Mouse (Mus musculus) CH12.LX (cell line): Measurements from ENCODE around the gene Per1.
A peak's percentile ranks its signal among the peaks of the same experiment; 100 is the strongest.

Source experiments
- CTCF ChIP-seq, 2 experiments: IDR thresholded peaks in 1 of 2; conservative IDR thresholded peaks in 1 of 2; 2 replicates each; pipeline ENCODE4 v1.5.1; 2011 to 2012; ENCODE audit warnings: low read depth in 2 of 2, low read length in 2 of 2, improper control_type of control experiment in 1 of 2, inconsistent platforms in 1 of 2, mild to moderate bottlenecking in 1 of 2, moderate library complexity in 1 of 2
- EP300 ChIP-seq: IDR thresholded peaks from 2 replicates; pipeline ENCODE4 v1.6.1; 2011; ENCODE audit warnings: low read length, improper control_type of control experiment
- HCFC1 ChIP-seq: IDR thresholded peaks from 2 replicates; pipeline ENCODE4 v1.6.1; 2012; ENCODE audit warnings: low read depth, mild to moderate bottlenecking, inconsistent platforms, low read length, improper control_type of control experiment
- JUN ChIP-seq: IDR thresholded peaks from 2 replicates; pipeline ENCODE4 v1.6.1; 2011; ENCODE audit warnings: low read depth, mild to moderate bottlenecking, low read length, improper control_type of control experiment, moderate library complexity; ENCODE audit not compliant: insufficient read depth
- NRF1 ChIP-seq: IDR thresholded peaks from 2 replicates; pipeline ENCODE4 v1.6.1; 2014; ENCODE audit warnings: low read depth, mild to moderate bottlenecking, inconsistent platforms, low read length, improper control_type of control experiment, moderate library complexity
- POLR2A ChIP-seq: IDR thresholded peaks from 2 replicates; pipeline ENCODE4 v1.6.1; 2011; ENCODE audit warnings: low read depth, mild to moderate bottlenecking, improper control_type of control experiment, low read length
- USF1 ChIP-seq: IDR thresholded peaks from 2 replicates; pipeline ENCODE4 v1.6.1; 2014; ENCODE audit warnings: low read depth, mild to moderate bottlenecking, inconsistent platforms, low read length, improper control_type of control experiment

- TF ChIP-seq USF1 (no peak), NRF1 (0 out of 2 replicates have a peak, but pooled peaks have one; percentile 25), POLR2A (peak; percentile 44; the same call in 1 of the 2 replicates), HCFC1 (peak; percentile 42), JUN (peak; percentile 71; the same call in 1 of the 2 replicates), CTCF (conservative IDR thresholded peaks at IDR 0.05 in 1 of 2, IDR thresholded peaks at IDR 0.05 in 1 of 2; ENCODE audit: low read depth in 2 of 2, low read length in 2 of 2) (peak; percentile 96 to 99), EP300 (peak; percentile 49)
These were observed 28.1 kb upstream of the Per1 start for GRCm38 (mm10) chr11:69066956-69067355.
